Mouse (Mus musculus) MEL (cell line): Measurements from ENCODE around the gene Eif1. TPM values are rescaled to one million over a fixed set of nuclear protein-coding genes. Genes with fewer than 3 reads are reported as not detected.

Experiments used
- DNase-seq: peaks from one replicate; pipeline ENCODE4 v3.0.0; 2011; ENCODE audit warnings: low read depth, low spot score
- H3K27ac ChIP-seq: 2 replicates; pipeline ENCODE4 v1.5.1; 2012; ENCODE audit warnings: low read depth, mild to moderate bottlenecking, control low read depth, low read length, moderate library complexity; ENCODE audit not compliant: control insufficient read depth
- H3K27me3 ChIP-seq, 2 experiments: fragments of 150-350 bp in 1 of 2; sonication (generic) in 1 of 2; 2 replicates each; pipeline ENCODE4 v1.6.1; 2012; ENCODE audit warnings: low read length in 2 of 2, mild to moderate bottlenecking in 2 of 2, improper control_type of control experiment in 1 of 2, moderate library complexity in 1 of 2; ENCODE audit not compliant: insufficient read depth in 2 of 2, control insufficient read depth in 1 of 2
- H3K36me3 ChIP-seq, 2 experiments: 2 replicates each; pipeline ENCODE4 v1.6.1; 2012 to 2014; ENCODE audit warnings: low read length in 2 of 2, improper control_type of control experiment in 1 of 2, inconsistent platforms in 1 of 2, mild to moderate bottlenecking in 1 of 2; ENCODE audit not compliant: insufficient read depth in 2 of 2, control insufficient read depth in 1 of 2
- H3K4me1 ChIP-seq, 2 experiments: fragments of 150-350 bp in 1 of 2; sonication (generic) in 1 of 2; 2 replicates each; pipeline ENCODE4 v1.6.1; 2012; ENCODE audit warnings: low read length in 2 of 2, improper control_type of control experiment in 1 of 2, mild to moderate bottlenecking in 1 of 2; ENCODE audit not compliant: insufficient read depth in 2 of 2, control insufficient read depth in 1 of 2
- H3K4me3 ChIP-seq, 2 experiments: fragments of 150-350 bp in 1 of 2; sonication (generic) in 1 of 2; 2 replicates each; pipeline ENCODE4 v1.5.1; 2012; ENCODE audit warnings: low read depth in 2 of 2, low read length in 2 of 2, mild to moderate bottlenecking in 2 of 2, moderate library complexity in 2 of 2, control low read depth in 1 of 2, improper control_type of control experiment in 1 of 2; ENCODE audit not compliant: control insufficient read depth in 1 of 2, insufficient read depth in 1 of 2
- H3K79me2 ChIP-seq: 2 replicates; pipeline ENCODE4 v1.6.1; 2012; ENCODE audit warnings: mild to moderate bottlenecking, low read length, moderate library complexity; ENCODE audit not compliant: control insufficient read depth, poor library complexity, insufficient read depth
- H3K9ac ChIP-seq: 2 replicates; pipeline ENCODE4 v1.6.1; 2012; ENCODE audit warnings: low read depth, mild to moderate bottlenecking, control low read depth, low read length, moderate library complexity; ENCODE audit not compliant: control insufficient read depth, poor library complexity, severe bottlenecking
- H3K9me3 ChIP-seq: fragments of 150-350 bp; sonication (generic); replicated peaks from 2 replicates; pipeline ENCODE4 v1.6.1; 2012; ENCODE audit warnings: mild to moderate bottlenecking, low read length, improper control_type of control experiment, moderate library complexity; ENCODE audit not compliant: insufficient read depth
- BHLHE40 ChIP-seq: IDR thresholded peaks from 2 replicates; pipeline ENCODE4 v1.6.1; 2012; ENCODE audit warnings: low read depth, mild to moderate bottlenecking, inconsistent platforms, low read length, improper control_type of control experiment, borderline replicate concordance
- CHD2 ChIP-seq: IDR thresholded peaks from 2 replicates; pipeline ENCODE4 v1.6.1; 2011; ENCODE audit warnings: low read length, improper control_type of control experiment
- CTCF ChIP-seq, 3 experiments: IDR thresholded peaks in 2 of 3; conservative IDR thresholded peaks in 1 of 3; 2 replicates each; pipeline ENCODE4 v1.5.1; 2011 to 2012; ENCODE audit warnings: low read length in 3 of 3, low read depth in 2 of 3, mild to moderate bottlenecking in 2 of 3, improper control_type of control experiment in 1 of 3, inconsistent platforms in 1 of 3, mixed read lengths in 1 of 3, moderate library complexity in 1 of 3; ENCODE audit not compliant: control insufficient read depth in 1 of 3, insufficient read depth in 1 of 3, poor library complexity in 1 of 3, severe bottlenecking in 1 of 3
- E2F4 ChIP-seq: IDR thresholded peaks from 2 replicates; pipeline ENCODE4 v1.6.1; 2011; ENCODE audit warnings: low read depth, low read length, improper control_type of control experiment, borderline replicate concordance
- ELF1 ChIP-seq: IDR thresholded peaks from 2 replicates; pipeline ENCODE4 v1.6.1; 2014; ENCODE audit warnings: low read depth, mild to moderate bottlenecking, inconsistent platforms, low read length, improper control_type of control experiment, moderate library complexity
- ETS1 ChIP-seq: IDR thresholded peaks from 2 replicates; pipeline ENCODE4 v1.6.1; 2012; ENCODE audit warnings: low read depth, mild to moderate bottlenecking, inconsistent platforms, low read length, improper control_type of control experiment, moderate library complexity
- GABPA ChIP-seq: IDR thresholded peaks from 2 replicates; pipeline ENCODE4 v1.6.1; 2012; ENCODE audit warnings: low read depth, mild to moderate bottlenecking, inconsistent platforms, low read length, improper control_type of control experiment, moderate library complexity
- GATA1 ChIP-seq: IDR thresholded peaks from 2 replicates; pipeline ENCODE4 v1.6.1; 2011; ENCODE audit warnings: low read depth, low read length, improper control_type of control experiment
- HCFC1 ChIP-seq: IDR thresholded peaks from 2 replicates; pipeline ENCODE4 v1.6.1; 2012; ENCODE audit warnings: low read depth, mild to moderate bottlenecking, inconsistent platforms, low read length, improper control_type of control experiment, moderate library complexity
- MAFK ChIP-seq: IDR thresholded peaks from 2 replicates; pipeline ENCODE4 v1.6.1; 2011; ENCODE audit warnings: low read depth, mild to moderate bottlenecking, low read length, improper control_type of control experiment, borderline replicate concordance
- MAZ ChIP-seq: IDR thresholded peaks from 2 replicates; pipeline ENCODE4 v1.6.1; 2012; ENCODE audit warnings: low read depth, mild to moderate bottlenecking, inconsistent platforms, low read length, improper control_type of control experiment
- MEF2A ChIP-seq: IDR thresholded peaks from 2 replicates; pipeline ENCODE4 v1.6.1; 2014; ENCODE audit warnings: low read depth, mild to moderate bottlenecking, inconsistent platforms, low read length, improper control_type of control experiment; ENCODE audit not compliant: poor library complexity, insufficient replicate concordance, severe bottlenecking; ENCODE audit errors: extremely low read depth
- MYB ChIP-seq: IDR thresholded peaks from 2 replicates; pipeline ENCODE4 v1.6.1; 2011; ENCODE audit warnings: mild to moderate bottlenecking, low read depth, low read length, improper control_type of control experiment
- MYC ChIP-seq: IDR thresholded peaks from 2 replicates; pipeline ENCODE4 v1.6.1; 2011; ENCODE audit warnings: low read depth, mild to moderate bottlenecking, low read length, improper control_type of control experiment, moderate library complexity
- NELFE ChIP-seq: IDR thresholded peaks from 2 replicates; pipeline ENCODE4 v1.6.1; 2011; ENCODE audit warnings: low read depth, low read length, improper control_type of control experiment
- NRF1 ChIP-seq: IDR thresholded peaks from 2 replicates; pipeline ENCODE4 v1.6.1; 2014; ENCODE audit warnings: low read depth, mild to moderate bottlenecking, inconsistent platforms, low read length, improper control_type of control experiment, moderate library complexity; ENCODE audit not compliant: poor library complexity, insufficient read depth, severe bottlenecking
- POLR2A ChIP-seq, 2 experiments: IDR thresholded peaks; 2 replicates each; pipeline ENCODE4 v1.6.1; 2011 to 2012; ENCODE audit warnings: low read length in 2 of 2, mild to moderate bottlenecking in 2 of 2, control low read depth in 1 of 2, improper control_type of control experiment in 1 of 2, low read depth in 1 of 2, moderate library complexity in 1 of 2; ENCODE audit not compliant: control insufficient read depth in 1 of 2, insufficient read depth in 1 of 2, poor library complexity in 1 of 2
- POLR2AphosphoS2 ChIP-seq: IDR thresholded peaks from 2 replicates; pipeline ENCODE4 v1.6.1; 2011; ENCODE audit warnings: low read length, improper control_type of control experiment
- POLR2AphosphoS5 ChIP-seq: IDR thresholded peaks from 2 replicates; pipeline ENCODE4 v1.6.1; 2012; ENCODE audit warnings: low read depth, borderline replicate concordance, mild to moderate bottlenecking, inconsistent platforms, low read length, moderate library complexity, mixed read lengths
- RAD21 ChIP-seq: IDR thresholded peaks from 2 replicates; pipeline ENCODE4 v1.6.1; 2011; ENCODE audit warnings: mild to moderate bottlenecking, low read depth, low read length, improper control_type of control experiment
- RCOR1 ChIP-seq: IDR thresholded peaks from 2 replicates; pipeline ENCODE4 v1.6.1; 2012; ENCODE audit warnings: low read depth, mild to moderate bottlenecking, inconsistent platforms, low read length, improper control_type of control experiment
- SIN3A ChIP-seq: IDR thresholded peaks from 2 replicates; pipeline ENCODE4 v1.6.1; 2012; ENCODE audit warnings: low read length, improper control_type of control experiment, inconsistent platforms
- TBP ChIP-seq: IDR thresholded peaks from 2 replicates; pipeline ENCODE4 v1.8.0; 2011; ENCODE audit warnings: low read depth, low read length, improper control_type of control experiment
- TCF12 ChIP-seq: IDR thresholded peaks from 2 replicates; pipeline ENCODE4 v1.6.1; 2014; ENCODE audit warnings: low read depth, mild to moderate bottlenecking, inconsistent platforms, low read length, improper control_type of control experiment, moderate library complexity
- USF2 ChIP-seq, 2 experiments: IDR thresholded peaks; 2 replicates each; pipeline ENCODE4 v1.6.1; 2011 to 2012; ENCODE audit warnings: improper control_type of control experiment in 2 of 2, low read length in 2 of 2, borderline replicate concordance in 1 of 2, inconsistent platforms in 1 of 2, low read depth in 1 of 2, mild to moderate bottlenecking in 1 of 2; ENCODE audit not compliant: insufficient read depth in 1 of 2
- ZMIZ1 ChIP-seq: IDR thresholded peaks from 2 replicates; pipeline ENCODE4 v1.6.1; 2012; ENCODE audit warnings: low read depth, mild to moderate bottlenecking, inconsistent platforms, low read length, improper control_type of control experiment, moderate library complexity
- ZNF384 ChIP-seq: IDR thresholded peaks from 2 replicates; pipeline ENCODE4 v1.6.1; 2012; ENCODE audit warnings: low read depth, mild to moderate bottlenecking, inconsistent platforms, low read length, improper control_type of control experiment
- polyA plus RNA-seq, 2 experiments: library from polyadenylated mRNA; stranded (reverse) in 1 of 2; unstranded in 1 of 2; fragments of >175 nt in 1 of 2; fragments of >200 nt in 1 of 2; gene quantifications; 2 replicates each; pipeline versions ENCODE4 v1.2.1 to v1.2.4; 2012; ENCODE audit warnings: low replicate concordance in 2 of 2, low read depth in 1 of 2; ENCODE audit not compliant: insufficient read length in 2 of 2, insufficient read depth in 1 of 2, missing spikeins in 1 of 2
- total RNA-seq: library from RNA; depleted of rRNA; stranded (reverse); fragments of 300-350 nt; gene quantifications from 2 replicates; pipeline ENCODE4 v1.2.3, GENCODE M21; 2012

The Eif1 gene
- total and polyA plus RNA-seq, 3 experiments = 289 to 926 (median 320) TPM

DNA sequence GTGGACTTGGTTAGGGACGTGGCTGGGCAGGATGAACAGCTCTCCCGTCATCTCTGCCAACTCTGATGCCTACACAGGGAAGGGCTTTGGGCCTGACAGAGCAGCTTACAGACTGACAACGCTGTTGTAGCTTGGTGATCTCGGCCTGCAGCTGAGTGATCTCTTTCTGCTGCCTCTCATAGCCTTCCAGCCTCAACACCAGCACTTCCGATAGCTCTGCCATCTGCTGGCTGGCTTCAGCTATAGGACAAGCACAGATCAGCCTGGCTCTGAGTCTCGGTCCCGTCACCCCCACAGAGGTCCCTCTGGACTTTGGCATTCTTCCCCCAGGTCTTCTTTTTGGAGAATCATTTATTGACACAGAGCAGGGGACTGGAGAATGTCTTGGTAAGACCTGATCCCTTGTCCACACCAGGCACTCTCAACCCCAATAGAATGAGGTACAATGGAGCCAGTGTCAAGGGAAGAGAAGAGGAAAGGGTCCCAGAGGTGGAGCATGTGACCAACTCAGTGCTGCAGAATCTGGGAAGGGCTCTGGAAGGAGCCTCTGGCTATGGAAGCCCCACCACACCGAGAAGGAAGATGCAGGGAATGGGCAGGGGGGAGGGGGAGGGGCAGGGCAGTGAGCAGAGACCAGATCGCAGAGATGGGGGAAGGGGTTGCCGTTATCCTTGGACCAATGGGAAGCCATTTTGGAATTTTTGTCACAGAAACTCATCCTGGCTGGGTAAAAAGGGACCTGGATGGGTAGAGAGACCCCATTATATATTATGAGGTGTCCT lies 32.6 kb downstream of the Eif1 start:
- Histone ChIP-seq H3K4me1 (peaks cover 0 to 12% of the 10 kb centered on the region in 2 experiments; a peak in 2 of 4 replicates), H3K4me3 (no peak overlapping the region), H3K9ac (no peak overlapping the region), H3K36me3 (no peaks in the 10 kb centered on the region), H3K79me2 (no peaks in the 10 kb centered on the region; the same call in 1 of the 2 replicates), H3K27ac (no peak overlapping the region), H3K27me3 (no peaks in the 10 kb centered on the region), H3K9me3 (no peaks in the 10 kb centered on the region)
- no peak for DNase-seq
- TF ChIP-seq BHLHE40 (no peak), CTCF (IDR thresholded peaks at IDR 0.05 in 2 of 3, conservative IDR thresholded peaks at IDR 0.05 in 1 of 3; ENCODE audit: control insufficient read depth in 1 of 3, insufficient read depth in 1 of 3, low read depth in 2 of 3, low read length in 3 of 3, poor library complexity in 1 of 3, severe bottlenecking in 1 of 3) (peak in 2 of 3 experiments; percentile 27 to 34; a peak in 3 of 6 replicates), GABPA (no peak), MAFK (no peak), SIN3A (no peak), ELF1 (no peak), RCOR1 (no peak)

DNA sequence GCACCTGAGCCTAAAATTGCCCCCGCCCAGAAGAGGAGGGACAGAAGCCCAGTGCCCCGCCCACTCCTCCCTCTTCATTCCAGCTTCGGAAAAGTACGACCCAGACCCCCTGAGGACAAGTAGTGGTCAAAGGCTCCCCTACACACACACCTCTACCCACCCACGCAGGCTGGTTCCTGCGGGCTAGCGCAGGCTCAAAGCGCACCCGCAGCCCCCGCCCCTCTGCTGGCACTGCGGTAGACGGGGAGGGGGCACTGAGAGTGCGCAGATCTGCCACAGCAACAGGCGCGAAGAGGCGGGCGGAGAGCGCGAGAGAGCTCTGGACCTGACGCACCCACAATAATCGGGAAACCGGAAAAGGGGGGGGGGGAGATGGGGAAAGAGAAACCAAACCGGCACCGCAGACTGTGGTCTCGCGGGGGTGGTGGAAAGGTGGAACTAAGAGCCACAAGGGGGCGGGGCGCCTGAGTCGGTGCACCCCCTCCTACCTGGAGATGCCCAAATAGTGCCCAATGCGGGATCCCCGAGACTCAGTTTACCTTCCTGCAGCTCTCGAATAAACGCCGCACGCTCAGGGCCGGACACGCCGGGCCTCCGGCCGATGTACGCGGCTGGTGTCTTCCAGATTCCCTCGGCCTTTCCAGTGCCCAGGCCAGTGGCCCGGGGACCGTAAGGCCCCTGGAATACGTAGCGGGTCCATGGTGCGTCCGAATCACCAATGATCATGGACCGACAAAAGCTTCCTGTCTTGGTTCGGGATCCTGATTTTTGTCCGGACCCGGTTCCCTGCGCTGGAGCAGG lies 35.7 kb downstream of the Eif1 start:
- peaks cover 0 to 1% of the 10 kb centered on the region in 2 experiments; a peak in 2 of 4 replicates for H3K27me3 ChIP-seq
- no peaks in the 10 kb centered on the region; the same call in 1 of the 2 replicates for H3K79me2 ChIP-seq
- H3K9me3 ChIP-seq = no peaks in the 10 kb centered on the region
- DNase-seq = peak; percentile 81
- H3K27ac ChIP-seq = peak overlapping the region; percentile 7; the same call in 1 of the 2 replicates
- H3K4me3 ChIP-seq = peak overlapping the region; percentile 80 to 93
- peak overlapping the region; percentile 69 for H3K9ac ChIP-seq
- H3K36me3 ChIP-seq = no peaks in the 10 kb centered on the region
- H3K4me1 ChIP-seq = peaks cover 0 to 12% of the 10 kb centered on the region in 2 experiments; a peak in 2 of 4 replicates
- no peak for TF ChIP-seq POLR2AphosphoS2
- peak; percentile 60; the same call in 1 of the 2 replicates for TF ChIP-seq SIN3A
- no peak for TF ChIP-seq GATA1
- no peak for TF ChIP-seq RAD21
- TF ChIP-seq ETS1 = no peak
- peak; percentile 14; the same call in 1 of the 2 replicates for TF ChIP-seq HCFC1
- TF ChIP-seq MYC = no peak
- no peak for TF ChIP-seq TBP
- TF ChIP-seq MYB = no peak
- no peak for TF ChIP-seq CTCF (IDR thresholded peaks at IDR 0.05 in 2 of 3, conservative IDR thresholded peaks at IDR 0.05 in 1 of 3; ENCODE audit: control insufficient read depth in 1 of 3, insufficient read depth in 1 of 3, low read depth in 2 of 3, low read length in 3 of 3, poor library complexity in 1 of 3, severe bottlenecking in 1 of 3)
- no peak for TF ChIP-seq TCF12
- no peak for TF ChIP-seq MEF2A
- peak; percentile 58; the same call in 1 of the 2 replicates for TF ChIP-seq MAZ
- TF ChIP-seq NELFE = no peak
- no peak for TF ChIP-seq USF2 (IDR thresholded peaks at IDR 0.05; ENCODE audit: borderline replicate concordance in 1 of 2, insufficient read depth in 1 of 2, low read depth in 1 of 2, low read length in 2 of 2)
- peak; percentile 71 for TF ChIP-seq NRF1
- TF ChIP-seq GABPA = no peak
- TF ChIP-seq E2F4 = no peak
- no peak for TF ChIP-seq POLR2A (IDR thresholded peaks at IDR 0.05; ENCODE audit: control insufficient read depth in 1 of 2, insufficient read depth in 1 of 2, low read depth in 1 of 2, low read length in 2 of 2, poor library complexity in 1 of 2)
- TF ChIP-seq POLR2AphosphoS5 = no peak
- no peak; the same call in 1 of the 2 replicates for TF ChIP-seq CHD2
- TF ChIP-seq ZNF384 = no peak
- TF ChIP-seq ZMIZ1 = no peak
